In genomic region chr11:66258851-66259250, GRCm38 (mm10) we compare ENCODE assay signal across 9 mouse cellular contexts.
DNase-seq lines count a peak whose midpoint lies in the region; ATAC-seq lines count a peak whose summit lies in the region.
"Had no signal": no experiment of that assay in that cellular context is flagged by ENCODE, and none has a peak within 500 bp of the region (broad histone marks: within the 10 kb centered on the region; RNA-seq: fewer than 3 reads in every experiment).

No protein-coding gene starts in this region.

- H3K4me1 ChIP-seq in forebrain, embryonic 14.5 days (ENCODE audit: control insufficient read depth, insufficient read depth, low read length), result no peaks in the 10 kb centered on the region
- no peaks in the 10 kb centered on the region for H3K4me1 ChIP-seq in forebrain, embryonic 12.5 days
- H3K4me1 ChIP-seq: lung, embryonic 15.5 days had no signal

- H3K4me2 ChIP-seq in forebrain, embryonic 14.5 days (ENCODE audit: low read length), result no peak overlapping the region
- H3K4me2 ChIP-seq in forebrain, embryonic 12.5 days, result no peak overlapping the region
- H3K4me2 ChIP-seq: lung, embryonic 15.5 days had no signal

- no peaks in the 10 kb centered on the region for H3K9me3 ChIP-seq in forebrain, embryonic 14.5 days (replicated peaks; ENCODE audit: control insufficient read depth, low read length)
- no peaks in the 10 kb centered on the region for H3K9me3 ChIP-seq in forebrain, embryonic 12.5 days
- H3K9me3 ChIP-seq: lung, embryonic 15.5 days had no signal

- peak; percentile 31 for DNase-seq in forebrain, embryonic 14.5 days (ENCODE audit: low spot score)
- DNase-seq in urinary bladder, postnatal 14 days (ENCODE audit: low spot score), result peak; percentile 33
- no peak for DNase-seq in urinary bladder, postnatal 10 days (ENCODE audit: low spot score)
- peak; percentile 20 to 79 for DNase-seq in kidney, postnatal 36 days
- peak; percentile 40 for DNase-seq in testis, postnatal 14 days (ENCODE audit: low spot score)
- DNase-seq in right cerebral cortex, postnatal 4 days, result no peak

- H3K36me3 ChIP-seq in forebrain, embryonic 14.5 days (ENCODE audit: control insufficient read depth, insufficient read depth, low read length), result no peaks in the 10 kb centered on the region
- H3K36me3 ChIP-seq in forebrain, embryonic 12.5 days (replicated peaks), result no peaks in the 10 kb centered on the region
- H3K36me3 ChIP-seq: lung, embryonic 15.5 days had no signal

- no peak overlapping the region for H3K27ac ChIP-seq in forebrain, embryonic 14.5 days (ENCODE audit: low read depth, low read length)
- H3K27ac ChIP-seq in forebrain, embryonic 12.5 days, result no peak overlapping the region
- H3K27ac ChIP-seq: lung, embryonic 15.5 days had no signal

- WGBS in forebrain, embryonic 14.5 days, result 19% methylated on average over 3 of the region's 3 CpGs
- WGBS in forebrain, embryonic 12.5 days, result 22% methylated on average over 3 of the region's 3 CpGs

- no peak overlapping the region for H3K4me3 ChIP-seq in forebrain, embryonic 14.5 days (ENCODE audit: low read depth, low read length)
- H3K4me3 ChIP-seq in forebrain, embryonic 12.5 days (replicated peaks), result no peak overlapping the region
- H3K4me3 ChIP-seq: lung, embryonic 15.5 days had no signal

- H3K27me3 ChIP-seq in forebrain, embryonic 14.5 days (replicated peaks; ENCODE audit: control insufficient read depth, insufficient read depth, low read length), result no peaks in the 10 kb centered on the region
- H3K27me3 ChIP-seq in forebrain, embryonic 12.5 days, result no peaks in the 10 kb centered on the region
- H3K27me3 ChIP-seq: lung, embryonic 15.5 days had no signal

- no peak for ATAC-seq in forebrain, embryonic 14.5 days
- ATAC-seq in forebrain, embryonic 12.5 days (ENCODE audit: low FRiP score), result no peak
- no peak for ATAC-seq in megakaryocyte, adult 5-6 weeks (ENCODE audit: poor library complexity, severe bottlenecking)

- no peak overlapping the region for H3K9ac ChIP-seq in forebrain, embryonic 14.5 days (ENCODE audit: low read length)
- H3K9ac ChIP-seq in forebrain, embryonic 12.5 days, result no peak overlapping the region
- H3K9ac ChIP-seq: lung, embryonic 15.5 days had no signal

Comparison
In these comparisons a context has a peak if more than half of its experiments do, and no peak if none do; other contexts are left out.
1. DNase-seq: peak in forebrain, embryonic 14.5 days (single experiment), urinary bladder, postnatal 14 days (single experiment), kidney, postnatal 36 days (2 of 2) and testis, postnatal 14 days (single experiment); none in urinary bladder, postnatal 10 days (single experiment) and right cerebral cortex, postnatal 4 days (single experiment).